Mouse (Mus musculus): ENCODE data around the gene Sun1. TPM values are rescaled to one million over a fixed set of nuclear protein-coding genes. Genes with fewer than 3 reads are reported as not detected.

Gene Sun1
- polyA plus RNA-seq, 1 experiment from 2014 or later = 43.6 TPM

GRCm38 (mm10) chr5:139234423-139234822, 34.0 kb downstream of the Sun1 start:
- H3K9ac ChIP-seq = no peak overlapping the region
- H3K4me3 ChIP-seq = no peak overlapping the region
- ATAC-seq (ENCODE audit: low FRiP score) = no peak
- no peaks in the 10 kb centered on the region for H3K4me1 ChIP-seq (replicated peaks)
- H3K9me3 ChIP-seq = no peaks in the 10 kb centered on the region
- 98% methylated on average over 4 of the region's 4 CpGs for WGBS
- no peak overlapping the region for H3K27ac ChIP-seq
- H3K36me3 ChIP-seq = peaks cover 98% of the 10 kb centered on the region
- no peaks in the 10 kb centered on the region for H3K27me3 ChIP-seq
- no peak overlapping the region for H3K4me2 ChIP-seq

- no peak overlapping the region for H3K27ac ChIP-seq
- WGBS = 91% methylated on average over 4 of the region's 4 CpGs
- no peaks in the 10 kb centered on the region for H3K4me1 ChIP-seq (replicated peaks)
- H3K4me2 ChIP-seq = no peak overlapping the region
- peaks cover 99% of the 10 kb centered on the region for H3K36me3 ChIP-seq
- H3K9ac ChIP-seq = no peak overlapping the region
- H3K27me3 ChIP-seq = no peaks in the 10 kb centered on the region
- H3K4me3 ChIP-seq = no peak overlapping the region
- no peak for ATAC-seq (ENCODE audit: low FRiP score)
- no peaks in the 10 kb centered on the region for H3K9me3 ChIP-seq
These were observed 37.0 kb downstream of the Sun1 start for GRCm38 (mm10) chr5:139237436-139237835.

GRCm38 (mm10) chr5:139241022-139241761, 40.8 kb downstream of the Sun1 start:
- H3K4me1 ChIP-seq (replicated peaks) = no peaks in the 10 kb centered on the region
- no peak overlapping the region for H3K27ac ChIP-seq
- H3K9me3 ChIP-seq = no peaks in the 10 kb centered on the region
- H3K27me3 ChIP-seq = no peaks in the 10 kb centered on the region
- no peak overlapping the region for H3K9ac ChIP-seq
- 94% methylated on average over 15 of the region's 15 CpGs for WGBS
- H3K4me3 ChIP-seq = no peak overlapping the region
- no peak overlapping the region for H3K4me2 ChIP-seq
- H3K36me3 ChIP-seq = peaks cover 99% of the 10 kb centered on the region
- no peak for ATAC-seq (ENCODE audit: low FRiP score)

- no peaks in the 10 kb centered on the region for H3K27me3 ChIP-seq
- H3K4me3 ChIP-seq = no peak overlapping the region
- WGBS = 86% methylated on average over 1 of the region's 1 CpGs
- no peak overlapping the region for H3K9ac ChIP-seq
- no peaks in the 10 kb centered on the region for H3K9me3 ChIP-seq
- no peaks in the 10 kb centered on the region for H3K4me1 ChIP-seq (replicated peaks)
- H3K36me3 ChIP-seq = peaks cover 99% of the 10 kb centered on the region
- H3K4me2 ChIP-seq = no peak overlapping the region
- no peak overlapping the region for H3K27ac ChIP-seq
- no peak for ATAC-seq (ENCODE audit: low FRiP score)
These were observed 42.9 kb downstream of the Sun1 start for GRCm38 (mm10) chr5:139243384-139243783.

- Histone ChIP-seq H3K27me3 (no peaks in the 10 kb centered on the region), H3K9ac (no peak overlapping the region), H3K9me3 (no peaks in the 10 kb centered on the region), H3K27ac (no peak overlapping the region), H3K4me2 (no peak overlapping the region), H3K4me3 (no peak overlapping the region), H3K36me3 (peaks cover 76% of the 10 kb centered on the region), H3K4me1 (replicated peaks) (peaks cover 5% of the 10 kb centered on the region)
- WGBS = 99% methylated on average over 3 of the region's 3 CpGs
- no peak for ATAC-seq (ENCODE audit: low FRiP score)
These were observed 47.3 kb downstream of the Sun1 start for GRCm38 (mm10) chr5:139247767-139248166.

GRCm38 (mm10) chr5:139248846-139249245, 48.4 kb downstream of the Sun1 start:
- H3K9me3 ChIP-seq = no peaks in the 10 kb centered on the region
- peaks cover 15% of the 10 kb centered on the region for H3K4me1 ChIP-seq (replicated peaks)
- H3K4me2 ChIP-seq = no peak overlapping the region
- no peaks in the 10 kb centered on the region for H3K27me3 ChIP-seq
- H3K27ac ChIP-seq = no peak overlapping the region
- no peak overlapping the region for H3K4me3 ChIP-seq
- no peak for ATAC-seq (ENCODE audit: low FRiP score)
- H3K36me3 ChIP-seq = peaks cover 65% of the 10 kb centered on the region
- peak overlapping the region; percentile 0; the same call in 1 of the 2 replicates for H3K9ac ChIP-seq
- 76% methylated on average over 3 of the region's 3 CpGs for WGBS

- peak overlapping the region; percentile 89 for H3K27ac ChIP-seq
- peak overlapping the region; percentile 77 for H3K4me3 ChIP-seq
- WGBS = 84% methylated on average over 7 of the region's 7 CpGs
- ATAC-seq (ENCODE audit: low FRiP score) = no peak
- H3K9me3 ChIP-seq = no peaks in the 10 kb centered on the region
- no peaks in the 10 kb centered on the region for H3K27me3 ChIP-seq
- peak overlapping the region; percentile 97 for H3K4me2 ChIP-seq
- peak overlapping the region; percentile 83 for H3K9ac ChIP-seq
- peaks cover 46% of the 10 kb centered on the region for H3K36me3 ChIP-seq
- peaks cover 40% of the 10 kb centered on the region for H3K4me1 ChIP-seq (replicated peaks)
These were observed 50.8 kb downstream of the Sun1 start for GRCm38 (mm10) chr5:139251279-139251678.

- ATAC-seq (ENCODE audit: low FRiP score) = peak; percentile 53; the same call in 1 of the 2 replicates
- under 1% methylated on average over 8 of the region's 8 CpGs for WGBS
These were observed 51.3 kb downstream of the Sun1 start for GRCm38 (mm10) chr5:139251736-139252080.

GRCm38 (mm10) chr5:139252081-139252909, 51.9 kb downstream of the Sun1 start, which contains the start of gene Get4:
Get4 (plus strand) TSS chr5:139252324.
- Histone ChIP-seq H3K4me1 (replicated peaks) (peaks cover 48% of the 10 kb centered on the region), H3K36me3 (peaks cover 36% of the 10 kb centered on the region), H3K27me3 (no peaks in the 10 kb centered on the region), H3K9ac (peak within 1 kb of the TSS; percentile 94), H3K27ac (peak within 1 kb of the TSS; percentile 93), H3K4me2 (peak within 1 kb of the TSS; percentile 97), H3K9me3 (no peaks in the 10 kb centered on the region), H3K4me3 (peak within 1 kb of the TSS; percentile 77)
- WGBS = under 1% methylated on average over 90 of the region's 90 CpGs
- peak; percentile 96 for ATAC-seq (ENCODE audit: low FRiP score)

More at GRCm38 (mm10) chr5:139251736-139252080, 51.3 kb downstream of the Sun1 start:
- H3K36me3 ChIP-seq = peaks cover 41% of the 10 kb centered on the region
- peak overlapping the region; percentile 77 for H3K4me3 ChIP-seq
- no peaks in the 10 kb centered on the region for H3K9me3 ChIP-seq
- peak overlapping the region; percentile 97 for H3K4me2 ChIP-seq
- no peaks in the 10 kb centered on the region for H3K27me3 ChIP-seq
- peak overlapping the region; percentile 83 for H3K9ac ChIP-seq
- H3K4me1 ChIP-seq (replicated peaks) = peaks cover 42% of the 10 kb centered on the region
- peak overlapping the region; percentile 89 for H3K27ac ChIP-seq

- H3K4me1 ChIP-seq (replicated peaks) = peaks cover 48% of the 10 kb centered on the region
- ATAC-seq (ENCODE audit: low FRiP score) = no peak; the same call in none of the 2 replicates
- peak overlapping the region; percentile 94 for H3K9ac ChIP-seq
- peaks cover 30% of the 10 kb centered on the region for H3K36me3 ChIP-seq
- H3K27ac ChIP-seq = peak overlapping the region; percentile 93
- H3K4me2 ChIP-seq = peak overlapping the region; percentile 97
- WGBS = 2% methylated on average over 7 of the region's 7 CpGs
- H3K9me3 ChIP-seq = no peaks in the 10 kb centered on the region
- no peaks in the 10 kb centered on the region for H3K27me3 ChIP-seq
- H3K4me3 ChIP-seq = peak overlapping the region; percentile 77
These were observed 52.4 kb downstream of the Sun1 start for GRCm38 (mm10) chr5:139252910-139253245.

GRCm38 (mm10) chr5:139253301-139253741, 52.9 kb downstream of the Sun1 start:
- WGBS = 8% methylated on average over 6 of the region's 6 CpGs
- H3K27me3 ChIP-seq = no peaks in the 10 kb centered on the region
- ATAC-seq (ENCODE audit: low FRiP score) = no peak
- no peaks in the 10 kb centered on the region for H3K9me3 ChIP-seq
- peaks cover 25% of the 10 kb centered on the region for H3K36me3 ChIP-seq
- peak overlapping the region; percentile 97 for H3K4me2 ChIP-seq
- peak overlapping the region; percentile 93 for H3K27ac ChIP-seq
- peak overlapping the region; percentile 94 for H3K9ac ChIP-seq
- H3K4me3 ChIP-seq = peak overlapping the region; percentile 77
- H3K4me1 ChIP-seq (replicated peaks) = peaks cover 48% of the 10 kb centered on the region

- Histone ChIP-seq H3K4me2 (no peak overlapping the region), H3K9me3 (no peaks in the 10 kb centered on the region), H3K4me1 (replicated peaks) (peaks cover 48% of the 10 kb centered on the region), H3K9ac (0 out of 2 replicates have a peak overlapping the region, but pooled peaks have one; percentile 55), H3K4me3 (no peak overlapping the region), H3K27me3 (no peaks in the 10 kb centered on the region), H3K36me3 (peaks cover 11% of the 10 kb centered on the region), H3K27ac (no peak overlapping the region)
- 79% methylated on average over 6 of the region's 6 CpGs for WGBS
- no peak for ATAC-seq (ENCODE audit: low FRiP score)
These were observed 54.5 kb downstream of the Sun1 start for GRCm38 (mm10) chr5:139254938-139255337.

All from hindbrain, embryonic 13.5 days (tissue).